Mouse (Mus musculus) heart, embryonic 12.5 days (tissue): ENCODE results near the gene Zfpl1. TPM values are rescaled to one million over a fixed set of nuclear protein-coding genes. Genes with fewer than 3 reads are reported as not detected.
A peak's percentile ranks its signal among the peaks of the same experiment; 100 is the strongest.

ENCODE experiments used
- ATAC-seq: fragments of 200-750 bp; cut with Nextera tagmentation; 2 replicates; pipeline ENCODE4 v1.8.0; 2017; ENCODE audit warnings: moderate TSS enrichment, moderate library complexity; ENCODE audit not compliant: insufficient number of reproducible peaks, low FRiP score
- H3K27ac ChIP-seq: fragments of 300-500 bp; sonication (generic); 2 replicates; pipeline ENCODE4 v1.5.1; 2016; ENCODE audit warnings: mild to moderate bottlenecking, moderate library complexity; ENCODE audit not compliant: poor library complexity, severe bottlenecking
- H3K27me3 ChIP-seq: fragments of 300-500 bp; sonication (generic); replicated peaks from 2 replicates; pipeline ENCODE4 v1.6.1; 2016; ENCODE audit warnings: mild to moderate bottlenecking, moderate library complexity
- H3K36me3 ChIP-seq: fragments of 300-500 bp; sonication (generic); 2 replicates; pipeline ENCODE4 v1.6.1; 2016; ENCODE audit warnings: mild to moderate bottlenecking, moderate library complexity
- H3K4me1 ChIP-seq: fragments of 300-500 bp; sonication (generic); replicated peaks from 2 replicates; pipeline ENCODE4 v1.6.1; 2016; ENCODE audit warnings: mild to moderate bottlenecking
- H3K4me2 ChIP-seq: fragments of 300-500 bp; sonication (generic); 2 replicates; pipeline ENCODE4 v1.6.1; 2016; ENCODE audit warnings: mild to moderate bottlenecking, moderate library complexity
- H3K4me3 ChIP-seq: fragments of 300-500 bp; sonication (generic); 2 replicates; pipeline ENCODE4 v1.5.1; 2016; ENCODE audit warnings: mild to moderate bottlenecking
- H3K9ac ChIP-seq: fragments of 300-500 bp; sonication (generic); 2 replicates; pipeline ENCODE4 v1.6.1; 2016; ENCODE audit warnings: mild to moderate bottlenecking, moderate library complexity
- H3K9me3 ChIP-seq: fragments of 300-500 bp; sonication (generic); replicated peaks from 2 replicates; pipeline ENCODE4 v1.6.1; 2016; ENCODE audit warnings: mild to moderate bottlenecking, moderate library complexity
- WGBS: fragments of 180-500 bp; shearing (Covaris S2); methylation state at CpG from one replicate; pipeline ENCODE4 v1.1.7; 2016; 5-methylcytosine and 5-hydroxymethylcytosine counted together
- polyA plus RNA-seq: library from polyadenylated mRNA; unstranded; fragments of >200 nt; fragmentation: Nextera tagmentation; extraction: Ambion mirVana; gene quantifications from 2 replicates; pipeline ENCODE4 v1.2.1, GENCODE M21; 2016

The Zfpl1 gene
- polyA plus RNA-seq, 1 experiment from 2014 or later = 52.4 TPM

GRCm38 (mm10) chr19:6067724-6068415 is 16.9 kb downstream of the Zfpl1 start, which contains the start of gene Tm7sf2:
Gene Tm7sf2 (minus strand): TSS chr19:6068373.
- peak within 1 kb of the TSS; percentile 49 for H3K4me3 ChIP-seq
- WGBS = 12% methylated on average over 33 of the region's 33 CpGs
- H3K36me3 ChIP-seq = peaks cover 37% of the 10 kb centered on the region
- H3K4me1 ChIP-seq = peaks cover 23% of the 10 kb centered on the region
- ATAC-seq = peak; percentile 90
- H3K27me3 ChIP-seq = no peaks in the 10 kb centered on the region
- peak within 1 kb of the TSS; percentile 74 for H3K9ac ChIP-seq
- peak within 1 kb of the TSS; percentile 96 for H3K4me2 ChIP-seq
- no peaks in the 10 kb centered on the region for H3K9me3 ChIP-seq
- peak within 1 kb of the TSS; percentile 30; the same call in 1 of the 2 replicates for H3K27ac ChIP-seq

- no peaks in the 10 kb centered on the region for H3K9me3 ChIP-seq
- peak overlapping the region; percentile 74 for H3K9ac ChIP-seq
- peak; percentile 69 for ATAC-seq
- peak overlapping the region; percentile 30; the same call in 1 of the 2 replicates for H3K27ac ChIP-seq
- peak overlapping the region; percentile 96 for H3K4me2 ChIP-seq
- under 1% methylated on average over 30 of the region's 30 CpGs for WGBS
- no peaks in the 10 kb centered on the region for H3K27me3 ChIP-seq
- peaks cover 30% of the 10 kb centered on the region for H3K4me1 ChIP-seq
- H3K4me3 ChIP-seq = peak overlapping the region; percentile 49
- peaks cover 33% of the 10 kb centered on the region for H3K36me3 ChIP-seq
Measured at GRCm38 (mm10) chr19:6067011-6067723, 17.6 kb downstream of the Zfpl1 start.

GRCm38 (mm10) chr19:6066571-6066970 is 18.2 kb downstream of the Zfpl1 start:
- peaks cover 31% of the 10 kb centered on the region for H3K36me3 ChIP-seq
- H3K4me2 ChIP-seq = peak overlapping the region; percentile 96
- H3K4me1 ChIP-seq = peaks cover 36% of the 10 kb centered on the region
- no peaks in the 10 kb centered on the region for H3K9me3 ChIP-seq
- peak overlapping the region; percentile 74 for H3K9ac ChIP-seq
- WGBS = 24% methylated on average over 5 of the region's 5 CpGs
- no peak overlapping the region for H3K27ac ChIP-seq
- no peaks in the 10 kb centered on the region for H3K27me3 ChIP-seq
- H3K4me3 ChIP-seq = peak overlapping the region; percentile 49
- no peak for ATAC-seq

- no peaks in the 10 kb centered on the region for H3K27me3 ChIP-seq
- 91% methylated on average over 6 of the region's 6 CpGs for WGBS
- no peak for ATAC-seq
- H3K9me3 ChIP-seq = no peaks in the 10 kb centered on the region
- peaks cover 17% of the 10 kb centered on the region for H3K36me3 ChIP-seq
- no peak overlapping the region for H3K4me3 ChIP-seq
- H3K27ac ChIP-seq = no peak overlapping the region
- H3K4me1 ChIP-seq = peaks cover 45% of the 10 kb centered on the region
- no peak overlapping the region for H3K9ac ChIP-seq
- H3K4me2 ChIP-seq = peak overlapping the region; percentile 97; the same call in 1 of the 2 replicates
Measured at GRCm38 (mm10) chr19:6063081-6063480, 21.7 kb downstream of the Zfpl1 start.

- ATAC-seq = no peak
- 68% methylated on average over 5 of the region's 5 CpGs for WGBS
- Histone ChIP-seq H3K27me3 (no peaks in the 10 kb centered on the region), H3K27ac (peak overlapping the region; percentile 93; the same call in 1 of the 2 replicates), H3K4me3 (peak overlapping the region; percentile 85), H3K4me1 (peaks cover 42% of the 10 kb centered on the region), H3K36me3 (peaks cover 17% of the 10 kb centered on the region), H3K9me3 (no peaks in the 10 kb centered on the region), H3K9ac (peak overlapping the region; percentile 94), H3K4me2 (peak overlapping the region; percentile 97)
Measured at GRCm38 (mm10) chr19:6062418-6062817, 22.3 kb downstream of the Zfpl1 start.

GRCm38 (mm10) chr19:6061641-6062302 is 23.0 kb downstream of the Zfpl1 start:
- 2% methylated on average over 44 of the region's 44 CpGs for WGBS
- 0 out of 2 replicates have a peak, but pooled peaks have one; percentile 5 for ATAC-seq
- H3K27me3 ChIP-seq = no peaks in the 10 kb centered on the region
- peak overlapping the region; percentile 93 for H3K27ac ChIP-seq
- H3K4me3 ChIP-seq = peak overlapping the region; percentile 85
- H3K9me3 ChIP-seq = no peaks in the 10 kb centered on the region
- H3K36me3 ChIP-seq = peaks cover 17% of the 10 kb centered on the region
- H3K4me2 ChIP-seq = peak overlapping the region; percentile 97
- H3K4me1 ChIP-seq = peaks cover 37% of the 10 kb centered on the region
- peak overlapping the region; percentile 94 for H3K9ac ChIP-seq

GRCm38 (mm10) chr19:6061021-6061533 is 23.7 kb downstream of the Zfpl1 start, which contains the start of gene Znhit2:
Gene Znhit2 (plus strand): TSS chr19:6061192.
- WGBS = under 1% methylated on average over 58 of the region's 58 CpGs
- no peaks in the 10 kb centered on the region for H3K9me3 ChIP-seq
- ATAC-seq = peak; percentile 71
- no peaks in the 10 kb centered on the region for H3K27me3 ChIP-seq
- H3K4me1 ChIP-seq = peaks cover 37% of the 10 kb centered on the region
- peaks cover 19% of the 10 kb centered on the region for H3K36me3 ChIP-seq
- H3K4me2 ChIP-seq = peak within 1 kb of the TSS; percentile 97
- H3K9ac ChIP-seq = peak within 1 kb of the TSS; percentile 94
- H3K4me3 ChIP-seq = peak within 1 kb of the TSS; percentile 85
- peak within 1 kb of the TSS; percentile 93 for H3K27ac ChIP-seq

- Histone ChIP-seq H3K4me3 (peak overlapping the region; percentile 98), H3K4me2 (peak overlapping the region; percentile 88), H3K9ac (peak overlapping the region; percentile 98), H3K36me3 (peaks cover 40% of the 10 kb centered on the region), H3K4me1 (peaks cover 48% of the 10 kb centered on the region), H3K9me3 (no peaks in the 10 kb centered on the region), H3K27me3 (no peaks in the 10 kb centered on the region), H3K27ac (no peak overlapping the region)
- WGBS = 78% methylated on average over 5 of the region's 5 CpGs
- ATAC-seq = no peak
Measured at GRCm38 (mm10) chr19:6058966-6059365, 25.8 kb downstream of the Zfpl1 start.

- no peaks in the 10 kb centered on the region for H3K9me3 ChIP-seq
- peaks cover 48% of the 10 kb centered on the region for H3K4me1 ChIP-seq
- peaks cover 44% of the 10 kb centered on the region for H3K36me3 ChIP-seq
- peak overlapping the region; percentile 81 for H3K27ac ChIP-seq
- 29% methylated on average over 5 of the region's 5 CpGs for WGBS
- ATAC-seq = no peak
- H3K27me3 ChIP-seq = no peaks in the 10 kb centered on the region
- peak overlapping the region; percentile 98 for H3K4me3 ChIP-seq
- H3K4me2 ChIP-seq = peak overlapping the region; percentile 88
- peak overlapping the region; percentile 98 for H3K9ac ChIP-seq
Measured at GRCm38 (mm10) chr19:6058513-6058912, 26.2 kb downstream of the Zfpl1 start.

- WGBS = under 1% methylated on average over 63 of the region's 63 CpGs
Measured at GRCm38 (mm10) chr19:6057313-6058096, 27.3 kb downstream of the Zfpl1 start, which contains the start of the genes Mrpl49 and Fau. Gene Mrpl49 (minus strand): TSS chr19:6057785. Gene Fau (plus strand): TSS chr19:6057844.

More at GRCm38 (mm10) chr19:6057313-6058096, 27.3 kb downstream of the Zfpl1 start, which contains the start of the genes Mrpl49 and Fau:
- H3K4me1 ChIP-seq = peaks cover 41% of the 10 kb centered on the region
- peak; percentile 91 for ATAC-seq
- H3K36me3 ChIP-seq = peaks cover 54% of the 10 kb centered on the region
- H3K4me3 ChIP-seq = peak within 1 kb of the TSS; percentile 98
- H3K4me2 ChIP-seq = peak within 1 kb of the TSS; percentile 88
- no peaks in the 10 kb centered on the region for H3K27me3 ChIP-seq
- no peaks in the 10 kb centered on the region for H3K9me3 ChIP-seq
- H3K9ac ChIP-seq = peak within 1 kb of the TSS; percentile 98
- peak within 1 kb of the TSS; percentile 81 for H3K27ac ChIP-seq
